Mouse (Mus musculus): Measurements from ENCODE around the gene Tbx2. TPM values are rescaled to one million over a fixed set of nuclear protein-coding genes. Genes with fewer than 3 reads are reported as not detected.

Tbx2 gene
- polyA plus RNA-seq, 1 experiment from 2014 or later, result 1.5 TPM

DNA sequence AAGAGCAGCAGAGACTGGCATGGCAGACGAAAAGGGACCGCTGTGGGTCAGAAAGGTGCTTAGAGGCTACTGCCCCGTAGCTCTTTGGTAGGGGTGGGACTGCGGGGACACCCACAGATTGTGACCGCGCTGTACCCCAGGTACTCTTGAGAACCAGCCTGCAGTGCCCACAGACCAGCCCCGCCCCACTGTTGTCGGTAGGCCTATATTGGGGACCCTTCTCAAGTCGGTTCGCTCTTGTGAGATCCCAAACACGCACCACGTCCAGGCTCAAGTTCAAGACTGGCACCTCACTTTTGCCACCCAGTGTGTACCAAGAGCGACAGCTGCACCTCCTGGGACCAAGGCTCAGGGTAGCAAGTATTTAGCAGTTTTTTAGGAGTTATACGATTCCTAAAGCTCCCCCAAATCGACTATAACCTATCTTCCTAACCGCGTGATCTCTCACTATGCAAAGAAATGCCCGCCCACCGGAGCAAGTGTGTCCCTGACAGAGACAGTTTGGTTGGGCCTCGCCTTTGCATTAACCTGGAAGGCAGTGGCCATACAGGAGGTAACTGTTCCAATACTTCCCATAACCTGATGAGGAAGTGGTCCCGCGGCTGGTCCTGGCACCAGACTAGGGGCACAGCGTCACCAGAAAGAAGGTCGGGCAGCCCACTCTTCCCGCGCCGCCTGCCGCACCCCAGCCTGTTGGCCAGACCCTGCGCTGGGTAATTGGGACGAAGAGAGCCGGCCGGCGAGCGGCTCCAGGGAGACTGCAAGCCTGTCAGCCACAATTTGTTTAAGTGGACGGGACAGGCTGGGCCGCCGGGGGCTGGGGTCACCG lies 3.4 kb upstream of the Tbx2 start:
- Histone ChIP-seq H3K4me2 (no peak overlapping the region), H3K9ac (no peak overlapping the region), H3K4me3 (no peak overlapping the region), H3K27me3 (peaks cover 70% of the 10 kb centered on the region), H3K36me3 (no peaks in the 10 kb centered on the region), H3K4me1 (replicated peaks) (peaks cover 29% of the 10 kb centered on the region), H3K27ac (replicated peaks) (no peak overlapping the region), H3K9me3 (no peaks in the 10 kb centered on the region)
- 7% methylated on average over 38 of the region's 38 CpGs for WGBS
- ATAC-seq (ENCODE audit: low FRiP score, low read depth), result no peak

DNA sequence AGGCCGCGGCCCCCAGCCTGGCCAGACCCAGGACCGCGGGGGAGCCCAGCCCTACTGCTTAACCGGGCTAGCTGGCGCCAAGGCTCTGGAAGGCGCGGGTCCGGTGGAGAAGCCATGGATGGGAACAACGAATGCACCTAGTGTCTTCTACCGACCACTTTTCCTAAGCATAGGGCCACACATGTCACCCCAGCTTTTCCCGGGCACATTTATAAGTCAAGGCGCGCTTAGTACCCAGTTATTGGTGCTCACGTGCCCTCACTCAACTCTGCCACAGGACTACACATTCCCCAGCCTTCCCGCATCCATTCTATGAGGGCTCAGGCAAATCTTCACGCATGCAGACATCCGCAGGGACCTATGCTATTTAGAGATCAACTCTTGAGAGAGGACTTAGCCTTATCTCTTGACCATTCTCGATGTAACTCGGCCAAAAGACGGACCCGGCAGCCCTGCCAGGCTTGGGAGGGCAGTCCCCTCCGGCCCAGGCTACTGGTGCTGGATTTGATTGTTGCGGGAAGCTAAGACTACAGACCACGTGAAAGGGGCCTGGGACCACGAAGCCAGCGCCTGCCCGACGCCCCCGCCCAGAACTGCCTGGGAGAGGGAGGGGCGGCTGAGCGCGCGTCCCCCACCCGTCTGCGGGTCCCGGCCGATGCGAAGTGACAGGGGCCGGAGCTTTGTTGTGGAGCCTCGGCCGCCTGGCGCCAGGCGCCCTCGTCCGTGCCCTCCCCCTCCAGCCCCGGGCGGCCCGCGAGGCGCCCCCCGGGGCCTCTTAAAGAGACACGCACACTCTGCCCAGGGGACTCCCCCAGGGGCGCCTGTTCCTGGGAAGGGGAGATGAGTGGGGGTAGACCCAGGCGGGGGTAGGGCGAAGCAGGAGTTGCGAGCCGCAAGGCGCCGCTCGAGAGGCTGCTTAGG lies 2.6 kb upstream of the Tbx2 start:
- Histone ChIP-seq H3K9me3 (no peaks in the 10 kb centered on the region), H3K27ac (replicated peaks) (no peak overlapping the region), H3K27me3 (peaks cover 72% of the 10 kb centered on the region), H3K4me3 (peak overlapping the region; percentile 21), H3K4me1 (replicated peaks) (peaks cover 29% of the 10 kb centered on the region), H3K36me3 (no peaks in the 10 kb centered on the region), H3K4me2 (peak overlapping the region; percentile 44), H3K9ac (no peak overlapping the region)
- WGBS, result under 1% methylated on average over 49 of the region's 61 CpGs
- ATAC-seq (ENCODE audit: low FRiP score, low read depth), result no peak

DNA sequence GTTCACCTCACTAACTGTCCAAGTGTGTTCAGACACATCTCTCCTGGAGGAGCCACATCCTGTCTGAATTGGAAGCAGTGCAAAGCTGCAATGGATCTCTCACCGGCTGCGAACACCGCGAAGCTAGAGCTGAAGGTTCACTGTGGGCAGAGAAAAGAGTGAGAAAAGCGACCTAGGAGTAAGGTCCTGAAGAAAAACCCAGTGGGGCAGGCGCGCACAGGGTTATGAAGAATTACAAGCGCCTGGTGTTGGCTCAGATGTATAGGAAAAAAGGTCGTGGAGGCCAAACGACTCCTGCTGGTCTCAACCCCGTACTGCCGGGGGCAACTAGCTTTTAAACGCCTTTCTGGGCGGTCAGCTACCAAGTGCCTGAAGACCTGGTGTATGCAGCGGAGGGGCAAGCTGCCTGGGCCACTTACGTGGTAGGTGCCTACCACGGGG lies 1.4 kb upstream of the Tbx2 start:
- WGBS, result 2% methylated on average over 17 of the region's 17 CpGs
- Histone ChIP-seq H3K9me3 (no peaks in the 10 kb centered on the region), H3K9ac (no peak overlapping the region), H3K27me3 (peaks cover 72% of the 10 kb centered on the region), H3K27ac (replicated peaks) (no peak overlapping the region), H3K4me1 (replicated peaks) (peaks cover 29% of the 10 kb centered on the region), H3K36me3 (no peaks in the 10 kb centered on the region), H3K4me3 (no peak overlapping the region), H3K4me2 (no peak overlapping the region)
- no peak for ATAC-seq (ENCODE audit: low FRiP score, low read depth)

DNA sequence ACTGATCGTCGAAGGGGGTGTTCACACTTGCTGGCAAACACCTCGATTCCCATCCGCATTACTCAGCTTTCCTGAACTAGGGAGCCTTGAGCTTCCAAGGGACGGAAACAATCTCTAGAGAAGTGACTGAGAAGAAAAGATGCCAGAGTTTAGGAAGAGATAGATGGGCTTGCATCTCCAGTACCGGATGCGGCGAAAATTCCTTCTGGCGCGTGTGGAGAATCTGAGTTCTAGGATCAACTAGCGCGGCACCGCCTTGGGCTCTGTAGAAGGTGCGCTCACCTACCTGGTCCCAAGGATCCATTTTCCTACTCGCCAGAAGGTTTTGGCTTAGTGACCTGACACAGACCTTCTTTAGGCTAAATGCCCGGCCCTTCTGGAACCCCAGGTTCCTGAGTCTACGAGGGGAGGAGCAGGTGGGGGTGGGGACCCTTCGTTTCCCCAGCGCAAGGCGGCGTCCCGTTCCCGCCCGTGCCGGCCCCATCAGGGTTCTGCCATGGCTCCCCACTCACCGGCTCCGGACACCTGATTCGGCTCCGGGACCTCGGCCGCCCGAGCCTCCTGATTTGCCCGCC lies 608 bp upstream of the Tbx2 start:
- WGBS, result under 1% methylated on average over 33 of the region's 33 CpGs
- ATAC-seq (ENCODE audit: low FRiP score, low read depth), result no peak
- Histone ChIP-seq H3K4me1 (replicated peaks) (peaks cover 29% of the 10 kb centered on the region), H3K4me2 (peak overlapping the region; percentile 63), H3K36me3 (no peaks in the 10 kb centered on the region), H3K9ac (no peak overlapping the region), H3K27ac (replicated peaks) (no peak overlapping the region), H3K27me3 (peaks cover 72% of the 10 kb centered on the region), H3K4me3 (peak overlapping the region; percentile 32), H3K9me3 (no peaks in the 10 kb centered on the region)

DNA sequence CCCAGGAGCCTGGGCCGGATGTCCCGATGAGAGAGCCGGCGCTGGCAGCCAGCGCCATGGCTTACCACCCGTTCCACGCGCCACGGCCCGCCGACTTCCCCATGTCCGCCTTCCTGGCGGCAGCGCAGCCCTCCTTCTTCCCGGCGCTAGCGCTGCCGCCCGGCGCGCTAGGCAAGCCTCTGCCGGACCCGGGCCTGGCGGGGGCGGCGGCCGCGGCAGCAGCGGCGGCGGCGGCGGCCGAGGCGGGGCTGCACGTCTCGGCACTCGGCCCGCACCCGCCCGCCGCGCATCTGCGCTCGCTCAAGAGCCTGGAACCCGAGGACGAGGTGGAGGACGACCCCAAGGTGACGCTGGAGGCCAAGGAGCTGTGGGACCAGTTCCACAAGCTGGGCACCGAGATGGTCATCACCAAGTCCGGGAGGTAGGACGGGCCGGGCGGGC lies 750 bp downstream of the Tbx2 start:
- WGBS, result under 1% methylated on average over 45 of the region's 54 CpGs
- ATAC-seq (ENCODE audit: low FRiP score, low read depth), result no peak
- Histone ChIP-seq H3K4me3 (peak overlapping the region; percentile 32), H3K36me3 (no peaks in the 10 kb centered on the region), H3K27me3 (peaks cover 61% of the 10 kb centered on the region), H3K9me3 (no peaks in the 10 kb centered on the region), H3K9ac (peak overlapping the region; percentile 21; the same call in 1 of the 2 replicates), H3K4me2 (peak overlapping the region; percentile 63), H3K27ac (replicated peaks) (0 out of 2 replicates have a peak overlapping the region, but pooled peaks have one; percentile 11), H3K4me1 (replicated peaks) (peaks cover 34% of the 10 kb centered on the region)

DNA sequence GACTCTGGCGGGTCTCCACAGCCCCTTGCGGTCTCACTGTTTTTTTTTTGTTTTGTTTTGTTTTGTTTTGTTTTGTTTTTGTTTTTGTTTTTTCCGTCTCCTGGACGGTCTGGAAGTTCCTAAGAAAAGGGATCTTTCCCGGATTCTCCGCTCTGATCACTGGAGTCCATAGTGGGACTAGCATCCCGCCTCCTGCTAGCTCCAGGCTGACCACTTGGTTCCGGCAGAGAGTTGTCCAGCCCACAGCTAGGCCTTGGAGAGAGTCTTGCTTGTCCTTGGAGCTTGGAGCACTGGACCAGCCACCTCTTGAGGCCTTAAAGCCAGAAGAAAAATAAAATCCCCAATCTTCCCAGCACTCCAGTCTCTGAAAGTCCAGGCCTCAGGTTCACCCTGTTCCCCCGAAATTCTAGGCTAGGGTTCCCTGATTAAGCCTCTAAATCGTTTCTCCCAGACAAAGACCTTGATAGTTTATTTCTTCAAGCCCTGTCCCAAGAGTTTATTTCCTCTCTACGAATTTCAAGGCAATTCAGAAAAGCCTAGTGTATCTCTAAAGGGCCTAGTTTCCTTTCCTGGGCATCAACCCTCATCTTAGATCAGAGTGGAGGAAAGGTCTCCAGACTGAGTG lies 1.5 kb downstream of the Tbx2 start:
- Histone ChIP-seq H3K4me2 (no peak overlapping the region), H3K27ac (replicated peaks) (no peak overlapping the region), H3K36me3 (no peaks in the 10 kb centered on the region), H3K9ac (no peak overlapping the region), H3K4me1 (replicated peaks) (peaks cover 37% of the 10 kb centered on the region), H3K4me3 (peak overlapping the region; percentile 32), H3K27me3 (peaks cover 61% of the 10 kb centered on the region), H3K9me3 (no peaks in the 10 kb centered on the region)
- WGBS, result 3% methylated on average over 11 of the region's 11 CpGs
- ATAC-seq (ENCODE audit: low FRiP score, low read depth), result no peak

DNA sequence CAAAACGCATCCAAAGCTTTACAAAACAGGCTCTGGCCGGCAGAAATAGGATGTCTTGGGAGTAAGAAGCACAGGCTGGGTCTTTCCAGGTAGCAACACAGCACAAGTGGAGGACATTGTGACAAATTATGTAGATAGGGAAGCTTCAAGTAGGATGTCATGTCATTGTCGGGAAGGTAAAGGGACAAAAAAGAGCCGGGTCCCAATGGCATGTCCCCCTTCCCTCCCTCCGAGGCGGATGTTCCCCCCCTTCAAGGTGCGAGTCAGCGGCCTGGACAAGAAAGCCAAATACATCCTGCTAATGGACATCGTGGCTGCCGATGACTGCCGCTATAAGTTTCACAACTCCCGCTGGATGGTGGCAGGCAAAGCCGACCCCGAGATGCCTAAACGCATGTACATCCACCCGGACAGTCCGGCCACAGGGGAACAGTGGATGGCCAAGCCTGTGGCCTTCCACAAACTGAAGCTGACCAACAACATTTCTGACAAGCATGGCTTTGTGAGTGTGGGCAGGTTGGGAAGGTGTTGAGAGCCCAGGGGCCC lies 2.1 kb downstream of the Tbx2 start:
- no peak overlapping the region for H3K9ac ChIP-seq
- H3K4me2 ChIP-seq, result no peak overlapping the region
- H3K36me3 ChIP-seq, result no peaks in the 10 kb centered on the region
- WGBS, result 6% methylated on average over 17 of the region's 17 CpGs
- H3K4me3 ChIP-seq, result peak overlapping the region; percentile 32; the same call in 1 of the 2 replicates
- peaks cover 32% of the 10 kb centered on the region for H3K4me1 ChIP-seq (replicated peaks)
- no peaks in the 10 kb centered on the region for H3K9me3 ChIP-seq
- ATAC-seq (ENCODE audit: low FRiP score, low read depth), result no peak
- H3K27ac ChIP-seq (replicated peaks), result no peak overlapping the region
- peaks cover 61% of the 10 kb centered on the region for H3K27me3 ChIP-seq

DNA sequence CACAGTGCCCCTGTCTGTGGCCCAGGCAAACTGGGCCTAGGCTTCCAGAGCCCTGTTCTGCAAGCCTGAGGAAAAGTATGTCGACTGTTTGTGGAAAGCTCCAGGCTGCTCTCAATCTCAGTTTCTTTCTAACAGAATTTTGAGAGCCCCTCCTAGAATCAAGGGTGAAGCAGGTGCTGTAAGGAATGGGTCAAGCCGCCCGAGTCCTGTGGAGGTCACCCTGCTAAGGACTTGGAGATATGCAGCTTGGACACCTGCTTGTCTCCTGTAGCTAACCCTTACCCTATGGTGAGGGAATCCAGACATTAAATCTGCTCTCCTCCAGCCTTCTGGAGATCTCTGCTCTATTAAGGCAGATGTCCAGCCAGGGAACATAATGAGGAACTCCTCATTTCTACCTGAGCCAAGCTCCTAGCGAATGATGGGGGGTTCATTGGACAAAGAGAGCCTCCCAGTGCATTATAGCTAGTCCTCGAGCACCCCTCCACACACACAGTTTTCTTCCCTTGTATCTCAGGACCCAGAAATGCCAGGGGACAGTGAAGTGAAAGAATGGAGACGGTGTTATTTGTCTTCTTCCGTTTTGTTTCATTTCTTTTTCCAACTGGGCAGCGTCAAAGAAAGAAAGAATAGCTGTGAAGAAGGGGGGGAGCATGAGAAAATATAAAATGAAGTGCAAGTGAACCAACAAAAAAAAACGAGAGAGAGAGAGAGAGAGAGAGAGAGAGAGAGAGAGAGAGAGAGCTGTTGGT lies 2.8 kb downstream of the Tbx2 start:
- no peak overlapping the region; the same call in 1 of the 2 replicates for H3K4me3 ChIP-seq
- WGBS, result 6% methylated on average over 9 of the region's 9 CpGs
- H3K9ac ChIP-seq, result no peak overlapping the region
- peaks cover 62% of the 10 kb centered on the region for H3K27me3 ChIP-seq
- H3K4me2 ChIP-seq, result no peak overlapping the region
- ATAC-seq (ENCODE audit: low FRiP score, low read depth), result no peak
- H3K4me1 ChIP-seq (replicated peaks), result peaks cover 26% of the 10 kb centered on the region
- no peaks in the 10 kb centered on the region for H3K36me3 ChIP-seq
- H3K9me3 ChIP-seq, result no peaks in the 10 kb centered on the region
- no peak overlapping the region for H3K27ac ChIP-seq (replicated peaks)

DNA sequence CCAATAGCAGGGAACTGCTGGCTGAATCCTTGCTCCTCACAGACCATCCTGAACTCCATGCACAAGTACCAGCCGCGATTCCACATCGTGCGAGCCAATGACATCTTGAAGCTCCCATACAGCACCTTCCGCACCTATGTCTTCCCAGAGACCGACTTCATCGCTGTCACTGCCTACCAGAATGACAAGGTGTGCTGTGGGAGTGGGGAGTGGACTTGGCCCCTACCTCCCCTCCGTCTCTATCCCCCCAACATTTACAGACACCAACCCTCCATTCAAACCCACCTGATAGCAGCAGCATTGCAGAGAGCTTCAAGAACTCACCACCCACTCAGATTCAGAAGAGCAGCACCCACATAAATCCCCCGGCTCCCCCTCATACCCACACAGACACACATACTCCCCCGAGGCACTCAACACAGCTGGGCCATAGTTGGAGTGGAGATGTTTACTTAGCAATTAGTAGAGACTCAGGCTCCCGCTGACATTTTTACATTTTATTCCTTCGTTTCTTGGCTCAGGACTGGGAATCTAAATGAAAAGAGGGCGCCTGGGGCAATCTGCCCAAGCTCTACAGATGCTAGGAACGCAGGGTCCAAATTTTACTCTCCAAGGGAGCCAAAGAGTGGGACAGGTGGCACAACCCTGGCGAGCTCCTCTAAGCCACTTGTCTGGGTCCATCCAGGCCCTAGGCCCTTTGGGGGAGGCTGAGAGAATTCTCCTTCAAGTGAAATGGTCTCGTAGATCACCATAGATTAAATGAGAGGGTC lies 3.6 kb downstream of the Tbx2 start:
- 5% methylated on average over 16 of the region's 16 CpGs for WGBS
- Histone ChIP-seq H3K27ac (replicated peaks) (no peak overlapping the region), H3K9ac (no peak overlapping the region), H3K4me1 (replicated peaks) (peaks cover 29% of the 10 kb centered on the region), H3K9me3 (no peaks in the 10 kb centered on the region), H3K4me3 (no peak overlapping the region), H3K36me3 (no peaks in the 10 kb centered on the region), H3K4me2 (0 out of 2 replicates have a peak overlapping the region, but pooled peaks have one; percentile 4), H3K27me3 (peaks cover 62% of the 10 kb centered on the region)
- no peak for ATAC-seq (ENCODE audit: low FRiP score, low read depth)

DNA sequence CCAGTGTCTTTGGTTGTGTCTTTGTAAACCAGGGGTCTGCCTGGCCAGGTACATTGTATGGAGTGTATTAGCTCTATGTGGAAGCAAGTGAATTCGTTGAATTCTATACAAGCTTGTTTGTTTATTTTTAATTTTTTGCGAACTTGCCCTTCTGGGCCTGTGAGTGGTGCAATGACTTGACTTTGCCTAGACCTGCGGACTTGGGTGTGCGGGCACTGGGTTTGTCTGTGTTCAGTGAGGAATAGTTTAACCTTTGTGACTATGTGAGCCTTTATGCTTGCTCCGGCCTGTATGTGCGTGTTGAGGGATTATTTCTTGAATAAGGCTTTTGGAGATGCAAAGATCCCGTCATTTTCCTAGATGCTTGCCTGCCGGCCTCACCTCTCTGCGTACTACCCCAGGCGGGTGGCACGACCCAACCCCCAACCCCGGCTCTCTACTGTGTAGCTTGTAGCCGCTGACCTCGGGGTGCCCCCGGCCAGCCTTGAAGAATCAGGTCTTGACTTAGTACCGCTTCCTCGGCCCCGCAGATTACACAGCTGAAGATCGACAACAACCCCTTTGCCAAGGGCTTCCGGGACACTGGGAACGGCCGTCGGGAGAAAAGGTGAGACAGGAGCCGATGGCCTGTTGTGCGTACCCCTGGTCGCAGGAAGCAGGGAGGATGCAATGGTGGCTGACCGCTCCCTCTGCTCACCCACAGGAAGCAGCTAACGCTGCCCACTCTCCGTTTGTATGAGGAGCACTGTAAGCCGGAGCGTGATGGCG lies 4.4 kb downstream of the Tbx2 start:
- H3K4me3 ChIP-seq, result peak overlapping the region; percentile 7; the same call in 1 of the 2 replicates
- H3K36me3 ChIP-seq, result no peaks in the 10 kb centered on the region
- H3K4me2 ChIP-seq, result no peak overlapping the region
- no peak overlapping the region for H3K27ac ChIP-seq (replicated peaks)
- 2% methylated on average over 32 of the region's 32 CpGs for WGBS
- peaks cover 64% of the 10 kb centered on the region for H3K27me3 ChIP-seq
- no peak overlapping the region for H3K9ac ChIP-seq
- peaks cover 34% of the 10 kb centered on the region for H3K4me1 ChIP-seq (replicated peaks)
- H3K9me3 ChIP-seq, result no peaks in the 10 kb centered on the region
- no peak for ATAC-seq (ENCODE audit: low FRiP score, low read depth)
